Mouse (Mus musculus): ENCODE measurements around the gene Mosmo. TPM values are rescaled to one million over a fixed set of nuclear protein-coding genes. Genes with fewer than 3 reads are reported as not detected.

Gene Mosmo
- polyA plus RNA-seq (2014; fragmentation: Illumina TruSeq; extraction: RNeasy Lipid Tissue Mini Kit (QIAGEN cat#74804); ENCODE audit: low read depth, low replicate concordance): 55.7 TPM

GRCm38 (mm10) chr7:120677001-120677643, at the start of gene Mosmo:
Mosmo (plus strand) TSS chr7:120677618.

GRCm38 (mm10) chr7:120634711-120635361, 42.6 kb upstream of the Mosmo start, which contains the start of gene Uqcrc2:
Uqcrc2 (plus strand) TSS chr7:120635176.

GRCm38 (mm10) chr7:120670153-120670875, 7.1 kb upstream of the Mosmo start, which contains the start of gene Pdzd9:
Pdzd9 (minus strand) TSS chr7:120670343.

GRCm38 (mm10) chr7:120739018-120739417, 61.6 kb downstream of the Mosmo start, which contains the start of gene Vwa3a:
Vwa3a (plus strand) TSS chr7:120739318.

Other genes with a start within 250 kb of the Mosmo start
- 1,118 TPM for gene Uqcrc2, start 42.4 kb upstream of the Mosmo start, polyA plus RNA-seq (2014; fragmentation: Illumina TruSeq; extraction: RNeasy Lipid Tissue Mini Kit (QIAGEN cat#74804); ENCODE audit: low read depth, low replicate concordance)
- gene Pdzd9, start 7.3 kb upstream of the Mosmo start, polyA plus RNA-seq (2014; fragmentation: Illumina TruSeq; extraction: RNeasy Lipid Tissue Mini Kit (QIAGEN cat#74804); ENCODE audit: low read depth, low replicate concordance): not detected
- not detected for gene Vwa3a, start 61.7 kb downstream of the Mosmo start, polyA plus RNA-seq (2014; fragmentation: Illumina TruSeq; extraction: RNeasy Lipid Tissue Mini Kit (QIAGEN cat#74804); ENCODE audit: low read depth, low replicate concordance)
- not detected for gene Gm5737, start 134.7 kb downstream of the Mosmo start, polyA plus RNA-seq (2014; fragmentation: Illumina TruSeq; extraction: RNeasy Lipid Tissue Mini Kit (QIAGEN cat#74804); ENCODE audit: low read depth, low replicate concordance)
- gene Eef2k, start 165.2 kb downstream of the Mosmo start, polyA plus RNA-seq (2014; fragmentation: Illumina TruSeq; extraction: RNeasy Lipid Tissue Mini Kit (QIAGEN cat#74804); ENCODE audit: low read depth, low replicate concordance): 0.89 TPM
- gene Polr3e, start 240.1 kb downstream of the Mosmo start, polyA plus RNA-seq (2014; fragmentation: Illumina TruSeq; extraction: RNeasy Lipid Tissue Mini Kit (QIAGEN cat#74804); ENCODE audit: low read depth, low replicate concordance): 17.1 TPM

All from kidney, adult 10 weeks (tissue).